Mouse (Mus musculus) G1E (cell line): ENCODE data around the gene Fam160a1. TPM values are rescaled to one million over a fixed set of nuclear protein-coding genes. Genes with fewer than 3 reads are reported as not detected.

Source experiments
- ATAC-seq: 2 replicates; pipeline ENCODE4 v1.8.0; 2016; ENCODE audit warnings: mild to moderate bottlenecking; ENCODE audit not compliant: insufficient number of reproducible peaks, poor library complexity, low FRiP score, severe bottlenecking; ENCODE audit errors: extremely low read depth
- DNase-seq: peaks from one replicate; pipeline ENCODE4 v3.0.0; 2012; ENCODE audit warnings: low spot score
- H3K27me3 ChIP-seq: 2 replicates; pipeline ENCODE4 v1.6.1; 2012; ENCODE audit warnings: mild to moderate bottlenecking, low read length, inconsistent platforms; ENCODE audit not compliant: insufficient read depth
- H3K36me3 ChIP-seq: replicated peaks from 2 replicates; pipeline ENCODE3; 2012; ENCODE audit warnings: mild to moderate bottlenecking, inconsistent platforms
- H3K4me1 ChIP-seq: 2 replicates; pipeline ENCODE4 v1.6.1; 2012; ENCODE audit warnings: low read depth, low read length, inconsistent platforms, mixed read lengths; ENCODE audit not compliant: insufficient read depth
- H3K4me3 ChIP-seq: 2 replicates; pipeline ENCODE4 v1.5.1; 2012; ENCODE audit warnings: low read depth, mild to moderate bottlenecking, inconsistent platforms, low read length, moderate library complexity, mixed read lengths
- H3K9me3 ChIP-seq: replicated peaks from 2 replicates; pipeline ENCODE4 v1.6.1; 2012; ENCODE audit warnings: inconsistent platforms
- CTCF ChIP-seq: IDR thresholded peaks from 2 replicates; pipeline ENCODE4 v1.5.1; 2012; ENCODE audit warnings: low read depth, low read length, inconsistent platforms, mixed read lengths
- GATA1 ChIP-seq: IDR thresholded peaks from 2 replicates; pipeline ENCODE4 v1.6.1; 2012; ENCODE audit warnings: borderline replicate concordance, low read length, inconsistent platforms, mixed read lengths
- GATA2 ChIP-seq: IDR thresholded peaks from 2 replicates; pipeline ENCODE4 v1.6.1; 2012; ENCODE audit warnings: low read depth, low read length, inconsistent platforms, borderline replicate concordance
- POLR2AphosphoS5 ChIP-seq: IDR thresholded peaks from 2 replicates; pipeline ENCODE4 v1.6.1; 2012; ENCODE audit warnings: low read depth, low read length, inconsistent platforms; ENCODE audit not compliant: insufficient replicate concordance
- TAL1 ChIP-seq: conservative IDR thresholded peaks from 2 replicates; pipeline ENCODE4 v1.6.1; 2012; ENCODE audit warnings: low read depth, low read length, inconsistent platforms, mixed read lengths
- polyA plus RNA-seq: library from polyadenylated mRNA; stranded (reverse); fragments of >175 nt; gene quantifications from 2 replicates; pipeline ENCODE4 v1.2.3, GENCODE M21; 2012
- total RNA-seq, 2 experiments: library from RNA; stranded (forward) in 1 of 2; stranded (reverse) in 1 of 2; fragments of 200-1000 nt in 1 of 2; fragments of >200 nt in 1 of 2; fragmentation: Nextera tagmentation in 1 of 2; gene quantifications; 2 replicates each; pipeline ENCODE4 v1.2.3; 2014 to 2017

Fam160a1 gene
- total and polyA plus RNA-seq, 3 experiments = 0.16 TPM; not detected in 2

GRCm38 (mm10) chr3:85749348-85749747 is 67.7 kb downstream of the Fam160a1 start:
- Histone ChIP-seq H3K27me3 (0 out of 2 replicates have a peak, but pooled peaks cover 4% of the 10 kb centered on the region), H3K36me3 (no peaks in the 10 kb centered on the region), H3K9me3 (no peaks in the 10 kb centered on the region), H3K4me3 (no peak overlapping the region), H3K4me1 (no peaks in the 10 kb centered on the region)
- ATAC-seq (no peak), DNase-seq (no peak)
- TF ChIP-seq GATA1 (no peak), GATA2 (no peak), TAL1 (no peak)

DNA sequence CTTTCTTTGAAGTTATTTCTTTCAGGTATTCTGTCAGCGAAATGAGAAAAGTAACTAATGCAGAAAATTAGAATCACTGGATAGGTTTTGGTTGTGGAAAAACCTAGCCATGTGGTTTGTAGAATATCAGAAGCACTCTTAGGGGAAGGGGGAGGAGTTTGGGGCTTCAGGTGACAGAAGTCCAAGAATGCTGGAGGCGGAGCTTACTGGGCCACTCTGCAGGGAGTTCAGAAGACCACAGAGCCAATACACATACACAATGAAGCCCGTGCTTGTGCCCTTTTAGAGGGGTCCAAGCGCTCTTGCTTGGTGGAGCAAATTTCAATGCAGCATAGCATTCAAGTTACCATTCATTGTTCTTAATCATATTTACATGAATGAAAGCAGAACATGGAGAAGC is 68.2 kb downstream of the Fam160a1 start:
- no peak for TF ChIP-seq CTCF
- TF ChIP-seq POLR2AphosphoS5 = no peak
- no peak for TF ChIP-seq GATA1
- TF ChIP-seq TAL1 = no peak
- TF ChIP-seq GATA2 = no peak
- H3K4me3 ChIP-seq = no peak overlapping the region
- H3K4me1 ChIP-seq = no peaks in the 10 kb centered on the region
- DNase-seq (no peak), ATAC-seq (no peak)
- no peaks in the 10 kb centered on the region for H3K36me3 ChIP-seq
- H3K27me3 ChIP-seq = 0 out of 2 replicates have a peak, but pooled peaks cover 4% of the 10 kb centered on the region
- no peaks in the 10 kb centered on the region for H3K9me3 ChIP-seq

GRCm38 (mm10) chr3:85746116-85746515 is 71.0 kb downstream of the Fam160a1 start:
- TF ChIP-seq TAL1 = no peak
- no peak for TF ChIP-seq GATA2
- no peak for TF ChIP-seq CTCF
- TF ChIP-seq POLR2AphosphoS5 = no peak
- no peak for TF ChIP-seq GATA1
- DNase-seq (no peak), ATAC-seq (no peak)
- Histone ChIP-seq H3K27me3 (peaks cover 4% of the 10 kb centered on the region; the same call in 1 of the 2 replicates), H3K4me3 (no peak overlapping the region), H3K9me3 (no peaks in the 10 kb centered on the region), H3K4me1 (no peaks in the 10 kb centered on the region), H3K36me3 (no peaks in the 10 kb centered on the region)

DNA sequence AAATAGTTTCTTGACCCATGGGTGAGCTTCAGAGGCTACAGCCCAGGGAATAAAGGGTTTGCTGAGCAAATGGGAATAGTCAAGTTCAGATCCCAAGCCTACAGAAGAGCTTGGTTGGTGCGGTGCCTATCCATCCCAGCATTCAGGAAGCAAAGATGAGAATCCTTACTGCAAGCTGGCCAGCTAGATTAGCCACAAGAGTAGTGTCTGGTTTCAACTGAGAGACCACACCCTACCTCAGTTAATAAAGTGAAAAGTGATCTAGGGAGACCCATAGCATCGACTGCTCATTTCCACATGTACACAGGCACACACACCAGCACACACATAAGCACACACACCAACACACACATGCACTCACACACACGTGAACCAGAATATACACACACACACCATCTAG is 75.3 kb downstream of the Fam160a1 start:
- Histone ChIP-seq H3K4me1 (no peaks in the 10 kb centered on the region), H3K4me3 (no peak overlapping the region), H3K36me3 (no peaks in the 10 kb centered on the region), H3K27me3 (peaks cover 5% of the 10 kb centered on the region; the same call in 1 of the 2 replicates), H3K9me3 (no peaks in the 10 kb centered on the region)
- DNase-seq = no peak
- no peak for ATAC-seq
- TF ChIP-seq TAL1 (no peak), GATA1 (no peak), POLR2AphosphoS5 (no peak), GATA2 (no peak), CTCF (no peak)

- TF ChIP-seq POLR2AphosphoS5 (no peak), TAL1 (no peak), GATA1 (no peak), CTCF (no peak), GATA2 (no peak)
- peaks cover 10% of the 10 kb centered on the region for H3K27me3 ChIP-seq
- no peak for ATAC-seq
These were observed 78.5 kb downstream of the Fam160a1 start for GRCm38 (mm10) chr3:85738591-85738990.

DNA sequence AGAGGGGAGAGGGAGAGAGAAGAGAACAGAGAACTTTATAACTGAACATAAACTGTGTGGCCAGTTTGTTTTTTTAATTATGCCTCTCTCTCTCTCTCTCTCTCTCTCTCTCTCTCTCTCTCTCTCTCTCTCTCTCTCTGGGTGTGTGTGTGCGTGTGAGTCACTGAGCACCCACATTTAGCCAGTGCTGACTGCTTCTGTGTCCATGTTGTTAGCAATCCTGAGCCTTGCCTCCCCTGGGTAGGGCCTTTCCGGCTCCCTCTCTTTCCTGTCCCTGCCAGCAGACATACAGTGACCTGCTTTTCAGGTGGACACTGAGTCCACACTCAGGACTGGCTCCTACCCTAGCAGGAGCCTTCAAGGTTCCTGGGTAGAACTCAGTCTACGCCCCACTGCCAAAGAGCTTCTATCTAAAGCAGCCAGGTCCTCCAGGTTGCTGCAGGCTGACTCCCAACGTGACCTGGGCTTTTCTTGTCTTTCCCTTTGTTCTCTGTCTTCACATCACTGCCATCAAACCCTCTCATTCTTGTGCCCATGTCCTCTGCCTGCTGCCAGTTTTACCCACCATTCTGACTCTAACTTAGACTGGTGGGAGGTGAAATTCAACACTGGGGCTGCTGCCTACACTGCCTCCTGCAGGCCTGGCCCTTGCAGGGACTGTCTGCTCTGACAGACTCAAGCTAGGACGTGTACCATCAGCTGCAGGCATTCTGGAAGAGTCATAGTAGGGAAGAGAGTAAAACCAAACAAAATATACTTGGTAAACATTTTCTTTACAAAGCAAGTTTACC is 83.0 kb downstream of the Fam160a1 start:
- no peaks in the 10 kb centered on the region for H3K4me1 ChIP-seq
- H3K9me3 ChIP-seq = no peaks in the 10 kb centered on the region
- ATAC-seq (no peak), DNase-seq (no peak)
- no peak for TF ChIP-seq POLR2AphosphoS5
- no peaks in the 10 kb centered on the region for H3K36me3 ChIP-seq
- H3K4me3 ChIP-seq = no peak overlapping the region
- H3K27me3 ChIP-seq = peaks cover 15% of the 10 kb centered on the region

More at GRCm38 (mm10) chr3:85738591-85738990, 78.5 kb downstream of the Fam160a1 start:
- no peaks in the 10 kb centered on the region for H3K36me3 ChIP-seq
- DNase-seq = no peak
- no peaks in the 10 kb centered on the region for H3K9me3 ChIP-seq
- no peaks in the 10 kb centered on the region for H3K4me1 ChIP-seq
- no peak overlapping the region for H3K4me3 ChIP-seq
